Mouse (Mus musculus) liver, postnatal 0 days (tissue): ENCODE results near the gene Art2b. TPM values are rescaled to one million over a fixed set of nuclear protein-coding genes. Genes with fewer than 3 reads are reported as not detected.
A peak's percentile ranks its signal among the peaks of the same experiment; 100 is the strongest.

Source experiments
- ATAC-seq: fragments of 200-750 bp; cut with Nextera tagmentation; 2 replicates; pipeline ENCODE4 v1.8.0; 2017; ENCODE audit warnings: mild to moderate bottlenecking, moderate library complexity
- DNase-seq: peaks from one replicate; pipeline ENCODE4 v3.0.0-alpha.2; 2016
- H3K27ac ChIP-seq: fragments of 300-500 bp; sonication (generic); 2 replicates; pipeline ENCODE4 v1.5.1; 2014; ENCODE audit warnings: antibody characterized with exemption, moderate library complexity, mild to moderate bottlenecking, low read depth
- H3K27me3 ChIP-seq: fragments of 300-500 bp; sonication (generic); 2 replicates; pipeline ENCODE4 v1.6.1; 2014; ENCODE audit warnings: low read length, control low read depth, mixed read lengths; ENCODE audit not compliant: insufficient read depth
- H3K36me3 ChIP-seq: fragments of 300-500 bp; sonication (generic); replicated peaks from 2 replicates; pipeline ENCODE4 v1.6.1; 2014; ENCODE audit warnings: mild to moderate bottlenecking, control low read depth, low read length, moderate library complexity, mixed read lengths; ENCODE audit not compliant: insufficient read depth
- H3K4me1 ChIP-seq: fragments of 300-500 bp; sonication (generic); 2 replicates; pipeline ENCODE4 v1.6.1; 2014; ENCODE audit warnings: antibody characterized with exemption, mild to moderate bottlenecking, control low read depth; ENCODE audit not compliant: insufficient read depth
- H3K4me2 ChIP-seq: fragments of 300-500 bp; sonication (generic); 2 replicates; pipeline ENCODE4 v1.6.1; 2014; ENCODE audit warnings: low read depth, mild to moderate bottlenecking, low read length, moderate library complexity, mixed read lengths
- H3K4me3 ChIP-seq: fragments of 300-500 bp; sonication (generic); 2 replicates; pipeline ENCODE4 v1.5.1; 2014; ENCODE audit warnings: low read depth, low read length
- H3K9ac ChIP-seq: fragments of 300-500 bp; sonication (generic); replicated peaks from 2 replicates; pipeline ENCODE4 v1.6.1; 2014; ENCODE audit warnings: mild to moderate bottlenecking, moderate library complexity
- H3K9me3 ChIP-seq: fragments of 300-500 bp; sonication (generic); 2 replicates; pipeline ENCODE4 v1.6.1; 2016; ENCODE audit warnings: mild to moderate bottlenecking, control low read depth, low read length, mixed read lengths
- CTCF ChIP-seq: sonication (generic); IDR thresholded peaks from 2 replicates; pipeline ENCODE4 v1.5.1; 2016; ENCODE audit warnings: antibody characterized with exemption, low read depth
- EP300 ChIP-seq: IDR thresholded peaks from 2 replicates; pipeline ENCODE4 v1.6.1; 2016; ENCODE audit warnings: antibody characterized with exemption, low read depth, mild to moderate bottlenecking
- WGBS: fragments of 180-500 bp; shearing (Covaris S2); extraction: QIAGEN DNeasy Blood & Tissue Kit; methylation state at CpG from one replicate; pipeline ENCODE4 v1.1.7; 2014; ENCODE audit not compliant: insufficient replicate concordance; 5-methylcytosine and 5-hydroxymethylcytosine counted together
- polyA plus RNA-seq: library from polyadenylated mRNA; unstranded; fragments of >200 nt; fragmentation: Nextera tagmentation; extraction: Ambion mirVana; gene quantifications from 2 replicates; pipeline ENCODE4 v1.2.1, GENCODE M21; 2015

The Art2b gene
- polyA plus RNA-seq, 1 experiment from 2014 or later: 0.05 TPM

DNA sequence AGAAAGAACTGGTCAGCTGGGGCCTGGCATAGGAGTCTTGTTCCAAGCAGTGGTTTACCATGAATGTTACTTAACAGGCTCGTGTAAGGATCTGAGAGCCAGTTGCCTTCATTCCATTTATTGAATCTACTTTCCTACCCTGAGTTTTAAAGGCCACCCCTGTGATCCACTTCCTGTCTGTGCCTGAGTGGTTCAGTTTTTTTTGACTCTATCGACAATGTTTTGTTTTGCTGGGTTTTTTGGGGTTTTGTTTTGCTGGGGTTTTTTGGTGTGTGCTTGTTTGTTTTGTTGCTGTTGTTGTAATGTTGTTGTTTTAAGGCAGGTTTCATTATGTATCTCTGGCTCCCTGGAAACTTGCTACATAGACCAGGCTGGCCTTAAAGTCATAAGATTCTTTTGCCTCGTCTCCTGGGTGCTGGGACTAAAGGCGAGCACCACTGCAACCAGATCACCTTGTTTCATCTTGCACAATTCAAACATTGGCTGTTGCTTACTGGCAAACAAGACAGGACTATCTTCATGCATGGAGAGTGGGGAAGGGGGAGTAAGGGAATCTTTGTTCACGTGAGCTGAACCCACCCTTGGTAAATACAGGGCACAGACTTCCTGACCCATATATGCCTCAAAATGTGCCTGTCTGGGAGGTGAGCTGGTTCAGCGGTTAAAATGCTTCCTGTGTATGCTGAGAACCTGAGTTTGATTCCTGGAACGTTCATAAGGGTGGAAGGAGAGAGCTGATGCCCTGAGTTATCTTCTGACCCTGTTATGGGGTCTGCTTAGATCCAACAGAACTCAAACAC, 34.5 kb downstream of the Art2b start:
- H3K4me1 ChIP-seq: no peaks in the 10 kb centered on the region; the same call in 1 of the 2 replicates
- no peaks in the 10 kb centered on the region for H3K9me3 ChIP-seq
- WGBS: 34% methylated on average over 7 of the region's 7 CpGs
- H3K4me3 ChIP-seq: no peak overlapping the region
- TF ChIP-seq CTCF (no peak), EP300 (no peak)
- H3K27ac ChIP-seq: no peak overlapping the region
- H3K36me3 ChIP-seq: no peaks in the 10 kb centered on the region
- DNase-seq (no peak), ATAC-seq (no peak)
- no peaks in the 10 kb centered on the region for H3K27me3 ChIP-seq
- H3K4me2 ChIP-seq: no peak overlapping the region
- H3K9ac ChIP-seq: no peak overlapping the region

DNA sequence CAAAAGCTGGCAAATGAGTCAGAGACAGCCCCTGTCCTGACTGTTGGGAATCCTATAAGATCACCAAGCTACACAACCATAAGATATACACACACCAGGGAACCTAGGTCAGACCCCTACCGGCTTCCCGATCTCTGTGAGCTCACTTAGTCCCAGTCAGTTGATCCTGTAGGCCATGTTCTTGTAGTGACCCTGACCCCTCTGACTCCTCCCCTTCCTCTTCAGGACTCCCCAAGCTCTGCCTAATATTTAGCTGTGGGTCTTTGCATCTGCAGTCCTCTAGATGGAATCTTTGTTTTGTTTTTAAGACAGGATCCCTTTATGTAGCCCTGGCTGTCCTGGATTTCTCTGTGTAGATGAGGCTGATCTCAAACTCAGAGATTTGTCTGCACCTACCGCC, 36.1 kb downstream of the Art2b start:
- ATAC-seq: no peak
- 0 out of 2 replicates have a peak overlapping the region, but pooled peaks have one; percentile 6 for H3K4me2 ChIP-seq
- no peaks in the 10 kb centered on the region; the same call in 1 of the 2 replicates for H3K4me1 ChIP-seq
- no peaks in the 10 kb centered on the region for H3K27me3 ChIP-seq
- H3K4me3 ChIP-seq: no peak overlapping the region
- WGBS: 77% methylated on average over 3 of the region's 3 CpGs
- no peak overlapping the region for H3K27ac ChIP-seq
- no peaks in the 10 kb centered on the region for H3K9me3 ChIP-seq
- DNase-seq: no peak
- no peak overlapping the region for H3K9ac ChIP-seq
- no peaks in the 10 kb centered on the region for H3K36me3 ChIP-seq
- TF ChIP-seq EP300 (no peak), CTCF (no peak)

DNA sequence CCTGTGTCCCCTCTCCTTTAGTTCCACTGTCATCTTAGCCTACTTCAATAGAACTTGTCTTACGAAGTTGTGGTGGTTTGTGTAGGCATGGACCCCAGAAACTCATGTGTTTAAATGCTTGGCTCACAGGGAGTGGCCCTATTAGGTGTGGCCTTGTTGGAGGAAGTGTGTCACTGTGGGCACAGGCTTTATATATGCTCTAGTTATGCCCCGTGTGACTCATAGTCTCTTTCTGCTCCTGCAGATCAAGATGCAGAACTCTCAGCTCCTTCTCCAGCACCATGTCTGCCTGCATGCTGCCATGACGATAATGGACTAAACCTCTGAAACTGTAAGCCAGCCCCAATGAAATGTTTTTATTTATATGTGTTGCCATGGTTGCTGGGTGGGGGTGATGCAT, 37.7 kb downstream of the Art2b start:
- Histone ChIP-seq H3K9me3 (no peaks in the 10 kb centered on the region), H3K4me2 (no peak overlapping the region), H3K27me3 (no peaks in the 10 kb centered on the region), H3K36me3 (no peaks in the 10 kb centered on the region), H3K4me3 (no peak overlapping the region), H3K9ac (no peak overlapping the region), H3K4me1 (no peaks in the 10 kb centered on the region; the same call in 1 of the 2 replicates), H3K27ac (no peak overlapping the region)
- no peak for DNase-seq
- ATAC-seq: no peak
- WGBS: 64% methylated on average over 3 of the region's 3 CpGs
- TF ChIP-seq EP300 (no peak), CTCF (no peak)

DNA sequence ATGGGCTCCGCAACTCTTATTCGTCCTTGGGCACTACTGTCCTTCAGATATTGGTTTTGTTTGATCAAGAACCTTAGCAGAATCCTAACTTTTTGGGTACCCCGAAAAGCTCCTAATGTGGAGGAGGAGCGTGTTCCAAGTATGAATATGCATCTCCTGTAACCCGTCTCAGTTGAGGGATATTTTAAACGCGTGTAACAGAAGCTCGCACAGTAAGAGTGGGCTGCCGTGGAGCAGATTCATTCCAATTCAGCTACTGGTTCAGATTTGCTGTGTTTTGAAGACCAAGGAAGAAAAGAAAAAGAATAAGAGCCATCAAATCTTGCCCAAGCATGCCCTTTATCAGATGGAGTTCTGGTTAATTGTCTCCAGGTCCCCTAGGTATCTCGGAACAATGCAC, 43.7 kb downstream of the Art2b start:
- no peak for DNase-seq
- H3K9ac ChIP-seq: no peak overlapping the region
- H3K27ac ChIP-seq: no peak overlapping the region
- no peak overlapping the region for H3K4me2 ChIP-seq
- H3K27me3 ChIP-seq: no peaks in the 10 kb centered on the region
- no peak for TF ChIP-seq CTCF
- no peak for TF ChIP-seq EP300
- ATAC-seq: no peak
- no peak overlapping the region for H3K4me3 ChIP-seq
- H3K9me3 ChIP-seq: no peaks in the 10 kb centered on the region
- H3K36me3 ChIP-seq: no peaks in the 10 kb centered on the region
- no peaks in the 10 kb centered on the region for H3K4me1 ChIP-seq
- WGBS: 84% methylated on average over 10 of the region's 10 CpGs

DNA sequence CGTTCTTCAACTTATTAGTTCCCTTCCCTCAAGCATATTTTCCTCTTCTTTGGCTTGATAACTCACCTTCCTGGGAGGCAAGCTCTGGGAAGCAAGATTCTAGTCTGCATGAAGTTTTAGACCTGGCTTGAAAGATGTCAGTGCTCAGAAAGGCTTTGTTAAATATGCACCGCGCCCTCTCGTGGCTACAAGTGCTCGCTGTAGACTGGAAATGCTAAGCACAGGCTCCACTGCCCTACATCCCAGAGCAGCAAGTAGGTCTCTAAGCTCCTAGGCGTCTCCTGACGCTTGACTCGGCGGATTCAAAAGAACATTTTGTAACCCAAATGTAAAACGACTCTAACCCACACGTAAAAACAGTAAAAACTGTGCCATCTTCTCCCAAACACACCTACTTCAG, 44.3 kb downstream of the Art2b start:
- no peaks in the 10 kb centered on the region for H3K4me1 ChIP-seq
- TF ChIP-seq CTCF: peak; percentile 77
- TF ChIP-seq EP300: no peak
- H3K36me3 ChIP-seq: no peaks in the 10 kb centered on the region
- DNase-seq: peak; percentile 65
- H3K4me3 ChIP-seq: no peak overlapping the region
- H3K27ac ChIP-seq: no peak overlapping the region
- H3K9me3 ChIP-seq: no peaks in the 10 kb centered on the region
- H3K9ac ChIP-seq: no peak overlapping the region
- 4% methylated on average over 11 of the region's 11 CpGs for WGBS
- H3K4me2 ChIP-seq: no peak overlapping the region
- H3K27me3 ChIP-seq: no peaks in the 10 kb centered on the region
- no peak for ATAC-seq

DNA sequence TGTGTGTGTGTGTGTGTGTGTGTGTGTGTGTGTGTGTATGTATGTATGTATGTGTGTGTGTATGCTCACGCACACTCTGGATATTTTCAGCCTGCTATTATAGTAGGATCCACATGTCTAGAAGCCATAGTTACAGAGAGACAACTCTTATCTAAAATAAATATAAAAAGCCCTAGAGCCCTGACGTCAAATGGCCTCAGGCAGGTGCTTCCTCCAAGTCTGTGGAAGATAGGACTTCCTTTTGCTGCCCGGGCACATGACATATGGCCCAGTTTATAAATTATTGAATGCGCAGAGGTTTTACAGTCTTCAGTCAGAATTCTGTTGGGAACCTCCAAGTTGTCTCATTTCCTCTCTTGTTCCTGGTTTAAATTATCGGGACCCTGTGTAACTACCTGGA, 44.7 kb downstream of the Art2b start:
- no peak for TF ChIP-seq EP300
- no peak for TF ChIP-seq CTCF
- H3K4me2 ChIP-seq: no peak overlapping the region
- 32% methylated on average over 5 of the region's 5 CpGs for WGBS
- no peak overlapping the region for H3K27ac ChIP-seq
- no peak overlapping the region for H3K4me3 ChIP-seq
- ATAC-seq (no peak), DNase-seq (no peak)
- no peaks in the 10 kb centered on the region for H3K4me1 ChIP-seq
- H3K9ac ChIP-seq: no peak overlapping the region
- H3K27me3 ChIP-seq: no peaks in the 10 kb centered on the region
- no peaks in the 10 kb centered on the region for H3K9me3 ChIP-seq
- no peaks in the 10 kb centered on the region for H3K36me3 ChIP-seq
